Mouse (Mus musculus): ENCODE measurements around the gene Asna1.

- TF ChIP-seq EP300 (IDR thresholded peaks at IDR 0.05; ENCODE audit: low read depth) (no peak), CTCF (IDR thresholded peaks at IDR 0.05; ENCODE audit: low read depth) (no peak)
Observed at GRCm38 (mm10) chr8:84989311-84989731, 35.8 kb downstream of the Asna1 start.

Data from liver, postnatal 0 days (tissue).